Mouse (Mus musculus): ENCODE data around the gene Cdk10. TPM values are rescaled to one million over a fixed set of nuclear protein-coding genes. Genes with fewer than 3 reads are reported as not detected.
"Not testable (repeated sequence)": the region's sequence is repeated elsewhere in the genome, so short reads cannot be mapped to it uniquely, and the experiment has no call there.

Cdk10 gene
- polyA plus RNA-seq, 1 experiment from 2014 or later = 48.5 TPM

DNA sequence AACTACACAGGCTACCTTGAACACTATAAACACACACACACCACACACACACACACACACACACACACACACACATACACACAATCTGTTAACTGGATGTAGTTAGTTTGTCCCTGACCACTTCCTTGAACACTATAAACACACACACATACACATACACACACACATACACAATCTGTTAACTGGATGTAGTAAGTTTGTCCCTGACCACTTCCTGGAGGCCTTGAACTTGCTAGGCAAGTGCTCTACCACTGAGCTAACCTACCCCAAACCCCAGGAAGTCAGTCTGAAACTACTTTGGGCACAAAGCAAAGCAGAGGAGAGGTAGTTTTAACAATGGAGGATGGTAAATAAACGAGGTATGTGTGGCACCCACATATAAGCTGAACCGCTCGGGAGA lies 21.1 kb upstream of the Cdk10 start:
- no peak for ATAC-seq (ENCODE audit: low FRiP score, low read depth)
- 0 out of 2 replicates have a peak, but pooled peaks cover 2% of the 10 kb centered on the region for H3K4me1 ChIP-seq (replicated peaks)
- peaks cover 16% of the 10 kb centered on the region for H3K36me3 ChIP-seq
- no peak overlapping the region for H3K4me3 ChIP-seq
- H3K4me2 ChIP-seq = no peak overlapping the region
- H3K27ac ChIP-seq (replicated peaks) = no peak overlapping the region
- WGBS = 97% methylated on average over 3 of the region's 3 CpGs
- H3K27me3 ChIP-seq = no peaks in the 10 kb centered on the region
- H3K9me3 ChIP-seq = no peaks in the 10 kb centered on the region
- no peak overlapping the region for H3K9ac ChIP-seq

DNA sequence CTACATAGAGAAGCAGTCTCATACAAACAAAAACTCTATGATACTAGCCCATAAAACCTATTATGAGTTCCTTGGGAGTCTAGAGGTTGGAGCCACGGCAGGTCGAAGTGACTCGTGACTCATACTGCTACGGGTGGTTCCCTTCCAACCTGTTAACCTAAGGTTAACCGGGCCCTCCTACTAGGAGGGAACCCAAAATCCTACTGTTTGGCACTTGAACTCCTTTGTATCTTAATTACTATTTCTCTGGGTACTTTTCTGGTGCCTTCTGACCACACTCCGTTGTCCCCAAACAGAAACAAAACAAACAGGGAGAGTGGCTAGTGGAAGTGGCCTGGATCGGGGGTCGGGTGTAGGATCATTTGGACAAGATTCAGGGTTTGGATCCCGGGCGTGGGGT lies 12.8 kb upstream of the Cdk10 start:
- no peak for ATAC-seq (ENCODE audit: low FRiP score, low read depth)
- Histone ChIP-seq H3K4me2 (peak overlapping the region; percentile 97), H3K36me3 (peaks cover 13% of the 10 kb centered on the region), H3K4me3 (peak overlapping the region; percentile 83), H3K9me3 (no peaks in the 10 kb centered on the region), H3K9ac (peak overlapping the region; percentile 90), H3K4me1 (replicated peaks) (peaks cover 22% of the 10 kb centered on the region), H3K27me3 (no peaks in the 10 kb centered on the region), H3K27ac (replicated peaks) (peak overlapping the region; percentile 64; the same call in 1 of the 2 replicates)
- WGBS = 48% methylated on average over 10 of the region's 10 CpGs

DNA sequence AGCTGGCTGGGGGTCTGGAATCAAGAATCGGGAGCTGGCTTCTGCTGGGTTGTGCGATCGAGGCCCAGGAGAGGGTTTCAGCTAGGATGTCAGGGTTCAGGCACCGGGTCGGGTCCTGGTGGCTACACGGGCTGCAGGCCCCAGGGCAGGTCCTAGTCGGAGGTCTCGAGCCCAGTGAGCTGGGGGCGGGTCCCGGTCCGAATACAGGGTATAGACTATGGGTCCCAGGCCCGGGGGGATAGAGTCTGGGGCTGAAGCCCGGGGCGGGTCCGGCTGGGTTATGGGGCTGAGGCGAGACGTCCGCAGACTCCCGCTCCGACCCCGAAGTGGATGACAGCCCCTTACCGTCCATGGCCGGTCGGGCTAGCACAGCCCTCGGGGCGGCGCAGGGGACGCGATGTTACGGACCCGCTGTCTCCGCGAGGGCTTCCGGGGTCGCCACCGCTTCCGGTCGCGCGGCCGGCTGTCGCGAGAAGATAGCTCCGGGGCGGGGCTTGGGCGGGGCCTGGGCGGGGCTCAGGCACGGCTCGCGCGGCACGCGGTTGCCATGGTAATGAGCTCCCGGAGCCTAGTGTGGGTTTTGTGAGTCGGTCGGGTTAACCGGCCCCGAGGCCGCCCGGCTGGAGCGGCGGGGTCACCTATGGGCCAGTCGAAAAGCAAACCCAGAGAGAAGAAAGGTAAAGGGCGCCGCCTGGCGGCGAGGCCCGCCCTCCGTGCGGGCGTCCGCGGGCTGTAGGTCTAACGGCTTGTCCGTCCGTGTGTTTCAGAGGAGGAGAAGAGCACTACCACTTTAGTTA lies 12.1 kb upstream of the Cdk10 start, which contains the start of the genes Chmp1a and Spata33:
Gene Chmp1a (minus strand): TSS at position 443 of the 797 bp plus-strand sequence.
Gene Spata33 (plus strand): TSS at position 512 of the 797 bp plus-strand sequence.
- peak within 1 kb of the TSS; percentile 97 for H3K4me2 ChIP-seq
- no peaks in the 10 kb centered on the region for H3K9me3 ChIP-seq
- peaks cover 22% of the 10 kb centered on the region for H3K4me1 ChIP-seq (replicated peaks)
- H3K36me3 ChIP-seq = peaks cover 7% of the 10 kb centered on the region
- no peaks in the 10 kb centered on the region for H3K27me3 ChIP-seq
- ATAC-seq (ENCODE audit: low FRiP score, low read depth) = peak; percentile 95
- peak within 1 kb of the TSS; percentile 90 for H3K9ac ChIP-seq
- peak within 1 kb of the TSS; percentile 83 for H3K4me3 ChIP-seq
- H3K27ac ChIP-seq (replicated peaks) = peak within 1 kb of the TSS; percentile 66
- 1% methylated on average over 74 of the region's 76 CpGs for WGBS

DNA sequence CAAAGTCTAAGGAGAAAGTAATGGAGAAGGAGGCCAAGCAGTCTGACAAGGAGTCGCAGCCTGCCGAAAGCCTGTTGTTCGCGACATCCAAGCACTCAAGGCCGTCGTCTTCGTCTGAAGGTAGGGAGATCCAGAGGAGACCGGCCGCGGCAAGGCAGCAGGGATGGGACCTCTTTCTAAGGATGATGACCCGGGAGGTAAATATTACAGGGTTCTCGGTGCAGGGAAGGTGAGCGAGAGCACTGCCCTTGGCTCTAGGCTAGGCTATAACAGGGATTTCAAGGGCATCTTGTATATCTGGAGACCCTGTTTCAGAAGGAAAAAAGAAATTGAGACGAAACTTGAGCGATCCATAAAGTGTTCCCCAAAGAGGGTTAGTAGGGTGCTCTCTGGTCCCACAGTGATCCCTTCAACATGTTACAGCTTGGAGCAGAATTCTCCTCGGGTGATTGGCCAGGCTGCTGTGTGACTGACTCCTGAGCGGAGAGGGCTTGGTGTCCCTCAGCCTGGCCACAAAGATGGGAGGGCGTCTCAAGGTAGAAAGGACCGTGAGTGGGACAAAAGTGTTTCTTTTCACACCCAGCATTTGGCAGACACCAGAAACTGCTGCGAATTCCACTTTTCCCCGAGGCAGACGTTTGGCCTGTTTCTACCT lies 11.4 kb upstream of the Cdk10 start:
- H3K36me3 ChIP-seq = peaks cover 4% of the 10 kb centered on the region
- no peak; the same call in 1 of the 2 replicates for ATAC-seq (ENCODE audit: low FRiP score, low read depth)
- peaks cover 22% of the 10 kb centered on the region for H3K4me1 ChIP-seq (replicated peaks)
- peak overlapping the region; percentile 66 for H3K27ac ChIP-seq (replicated peaks)
- H3K4me3 ChIP-seq = peak overlapping the region; percentile 83
- H3K9me3 ChIP-seq = no peaks in the 10 kb centered on the region
- H3K9ac ChIP-seq = peak overlapping the region; percentile 90
- WGBS = 18% methylated on average over 22 of the region's 22 CpGs
- H3K4me2 ChIP-seq = peak overlapping the region; percentile 97
- no peaks in the 10 kb centered on the region for H3K27me3 ChIP-seq

DNA sequence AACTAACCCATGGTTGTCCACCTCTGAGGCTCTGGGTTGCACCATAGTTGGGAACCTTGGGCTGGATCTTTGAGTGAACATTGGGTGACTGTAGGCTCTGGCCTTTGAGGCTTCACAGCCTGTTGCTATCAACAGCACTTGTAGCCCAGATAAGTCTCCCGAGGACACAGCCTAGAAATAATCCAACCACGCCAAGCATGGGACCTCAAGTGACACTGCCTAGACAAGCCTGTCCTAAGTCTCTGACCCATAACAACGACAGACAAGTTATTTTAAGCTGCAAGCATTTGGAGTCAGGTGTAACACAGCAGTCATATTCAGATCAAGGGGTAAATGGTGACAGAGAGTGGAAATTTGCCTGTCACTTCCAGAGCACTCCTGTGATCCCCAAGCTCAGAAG lies 9.2 kb upstream of the Cdk10 start:
- WGBS = 84% methylated on average over 3 of the region's 3 CpGs
- H3K27me3 ChIP-seq = no peaks in the 10 kb centered on the region
- H3K9ac ChIP-seq = no peak overlapping the region
- ATAC-seq (ENCODE audit: low FRiP score, low read depth) = no peak
- no peak overlapping the region for H3K27ac ChIP-seq (replicated peaks)
- H3K36me3 ChIP-seq = no peaks in the 10 kb centered on the region
- peaks cover 22% of the 10 kb centered on the region for H3K4me1 ChIP-seq (replicated peaks)
- H3K4me3 ChIP-seq = no peak overlapping the region
- no peaks in the 10 kb centered on the region for H3K9me3 ChIP-seq
- H3K4me2 ChIP-seq = no peak overlapping the region

DNA sequence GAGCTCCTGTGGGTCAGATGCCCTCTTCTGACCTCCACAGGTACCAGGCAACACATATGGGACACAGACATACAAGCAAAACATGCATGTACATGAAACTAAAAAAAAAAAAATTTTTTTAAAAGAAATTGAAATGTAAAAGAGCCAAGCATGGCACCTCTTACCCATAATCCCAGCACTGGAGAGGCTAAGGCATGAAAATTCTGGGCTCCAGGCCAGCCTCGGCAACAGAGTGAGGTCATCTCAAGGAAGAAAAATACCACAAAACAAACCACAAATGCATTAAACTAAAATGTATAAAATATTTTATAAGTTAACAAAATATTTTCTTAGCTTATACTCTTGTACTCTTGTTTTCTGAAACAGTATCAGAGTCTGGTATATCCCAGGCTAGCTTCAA lies 3.7 kb upstream of the Cdk10 start:
- no peak overlapping the region for H3K9ac ChIP-seq
- no peak overlapping the region for H3K27ac ChIP-seq (replicated peaks)
- ATAC-seq (ENCODE audit: low FRiP score, low read depth) = no peak
- H3K4me1 ChIP-seq (replicated peaks) = peaks cover 16% of the 10 kb centered on the region
- 87% methylated on average over 1 of the region's 1 CpGs for WGBS
- no peaks in the 10 kb centered on the region for H3K9me3 ChIP-seq
- no peak overlapping the region for H3K4me3 ChIP-seq
- H3K4me2 ChIP-seq = no peak overlapping the region
- no peaks in the 10 kb centered on the region for H3K36me3 ChIP-seq
- H3K27me3 ChIP-seq = no peaks in the 10 kb centered on the region

DNA sequence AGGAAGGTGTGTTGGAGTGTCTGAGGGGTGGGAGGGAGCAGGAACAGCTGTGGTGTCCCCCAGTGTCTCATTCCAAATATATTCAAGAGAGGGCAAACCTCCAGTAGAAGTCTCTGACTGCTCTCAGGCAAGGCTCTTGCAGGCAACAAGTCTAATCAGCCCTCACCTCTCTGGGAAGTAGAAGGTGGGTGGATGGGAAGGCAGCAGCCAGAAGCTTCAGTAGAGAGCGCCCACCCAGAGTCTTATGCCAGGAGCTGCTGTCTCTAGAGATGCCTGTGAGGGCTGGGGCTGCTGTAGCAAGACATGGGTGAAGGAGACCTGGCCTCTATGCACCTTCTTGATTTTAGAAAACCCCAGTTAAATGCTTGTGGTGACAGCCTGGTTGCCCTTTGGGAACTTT lies 3.8 kb downstream of the Cdk10 start:
- no peak for ATAC-seq (ENCODE audit: low FRiP score, low read depth)

DNA sequence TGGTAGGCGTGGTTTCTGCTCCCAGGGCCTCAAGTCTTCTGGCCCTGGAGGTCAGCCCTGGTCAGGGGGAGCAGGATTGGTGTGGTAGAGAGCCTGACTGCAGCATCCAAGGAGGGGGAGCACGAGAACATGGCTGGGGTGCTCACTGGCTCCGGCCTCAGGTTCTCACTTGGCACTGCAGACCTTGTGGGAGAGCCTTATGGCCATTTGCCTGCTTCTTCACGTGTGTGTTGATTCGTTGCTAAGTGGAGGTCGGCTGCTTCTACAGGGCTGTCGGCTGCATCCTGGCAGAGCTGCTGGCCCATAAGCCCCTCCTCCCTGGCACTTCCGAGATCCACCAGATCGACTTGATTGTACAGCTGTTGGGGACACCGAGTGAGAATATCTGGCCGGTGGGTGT lies 5.7 kb downstream of the Cdk10 start:
- H3K27me3 ChIP-seq, H3K9ac ChIP-seq: not testable (repeated sequence)

More for the DNA sequence above, 3.8 kb downstream of the Cdk10 start:
- Histone ChIP-seq H3K9ac (no peak overlapping the region), H3K36me3 (peaks cover 9% of the 10 kb centered on the region; the same call in 1 of the 2 replicates), H3K27me3 (peaks cover 3% of the 10 kb centered on the region; the same call in 1 of the 2 replicates), H3K4me1 (replicated peaks) (peaks cover 24% of the 10 kb centered on the region), H3K4me3 (no peak overlapping the region), H3K27ac (replicated peaks) (no peak overlapping the region), H3K9me3 (no peaks in the 10 kb centered on the region), H3K4me2 (no peak overlapping the region)
- WGBS = 100% methylated on average over 1 of the region's 1 CpGs

DNA sequence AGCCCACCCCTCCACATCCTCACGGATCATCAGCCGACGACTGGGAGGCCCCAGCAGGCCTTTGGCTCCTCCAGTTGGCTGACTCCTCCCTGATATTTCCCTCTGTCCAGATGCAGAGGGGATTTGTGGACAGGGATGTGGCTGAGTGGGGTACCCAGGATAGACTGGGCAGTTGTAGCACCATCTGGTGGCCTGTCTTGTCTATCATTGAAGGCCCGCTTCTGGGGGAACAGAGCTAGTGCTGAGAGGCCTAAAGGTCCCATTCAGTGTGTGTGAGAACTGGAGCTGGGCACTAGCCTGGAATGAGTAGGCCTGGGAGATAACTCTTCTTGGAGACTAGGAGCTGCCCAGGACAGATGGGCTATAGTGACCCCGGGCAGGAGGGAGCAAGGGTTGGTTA lies 7.1 kb downstream of the Cdk10 start:
- Histone ChIP-seq H3K4me3 (no peak overlapping the region), H3K36me3 (peaks cover 7% of the 10 kb centered on the region; the same call in 1 of the 2 replicates), H3K4me2 (no peak overlapping the region), H3K9me3 (no peaks in the 10 kb centered on the region), H3K9ac (no peak overlapping the region), H3K27me3 (peaks cover 7% of the 10 kb centered on the region), H3K27ac (replicated peaks) (no peak overlapping the region), H3K4me1 (replicated peaks) (peaks cover 30% of the 10 kb centered on the region)
- WGBS = 61% methylated on average over 5 of the region's 5 CpGs
- ATAC-seq (ENCODE audit: low FRiP score, low read depth) = no peak

More for the DNA sequence above, 5.7 kb downstream of the Cdk10 start:
- not testable (repeated sequence) for H3K4me3 ChIP-seq; H3K27ac ChIP-seq (replicated peaks); H3K36me3 ChIP-seq; ATAC-seq (ENCODE audit: low FRiP score, low read depth); H3K9me3 ChIP-seq; H3K4me2 ChIP-seq
- peaks cover 27% of the 10 kb centered on the region for H3K4me1 ChIP-seq (replicated peaks)
- 85% methylated on average over 11 of the region's 11 CpGs for WGBS

DNA sequence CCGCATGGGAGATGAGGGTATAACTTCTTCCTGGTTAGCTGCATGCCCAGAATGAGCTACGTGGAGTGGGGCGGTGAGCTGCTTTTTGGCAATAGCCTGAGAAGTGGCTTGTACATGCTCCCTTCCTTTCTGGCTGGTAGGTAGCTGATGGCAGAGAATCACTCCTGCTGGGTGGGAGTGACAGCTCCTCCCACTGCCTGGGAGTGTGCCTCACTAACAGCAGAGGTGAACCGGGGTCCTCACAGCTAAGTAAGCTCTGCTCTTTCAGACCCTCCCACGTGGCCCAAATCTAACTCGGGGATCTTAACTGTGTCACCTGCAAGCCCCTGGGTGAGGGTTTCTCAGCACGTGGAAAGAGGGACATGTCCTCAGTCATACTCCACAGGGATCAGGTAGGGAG lies 7.9 kb downstream of the Cdk10 start:
- peaks cover 30% of the 10 kb centered on the region for H3K4me1 ChIP-seq (replicated peaks)
- H3K36me3 ChIP-seq = no peaks in the 10 kb centered on the region; the same call in 1 of the 2 replicates
- H3K27ac ChIP-seq (replicated peaks) = no peak overlapping the region
- H3K27me3 ChIP-seq = peaks cover 10% of the 10 kb centered on the region
- WGBS = 42% methylated on average over 7 of the region's 7 CpGs
- no peak overlapping the region for H3K9ac ChIP-seq
- H3K9me3 ChIP-seq = no peaks in the 10 kb centered on the region
- no peak overlapping the region for H3K4me3 ChIP-seq
- no peak overlapping the region for H3K4me2 ChIP-seq
- ATAC-seq (ENCODE audit: low FRiP score, low read depth) = no peak

DNA sequence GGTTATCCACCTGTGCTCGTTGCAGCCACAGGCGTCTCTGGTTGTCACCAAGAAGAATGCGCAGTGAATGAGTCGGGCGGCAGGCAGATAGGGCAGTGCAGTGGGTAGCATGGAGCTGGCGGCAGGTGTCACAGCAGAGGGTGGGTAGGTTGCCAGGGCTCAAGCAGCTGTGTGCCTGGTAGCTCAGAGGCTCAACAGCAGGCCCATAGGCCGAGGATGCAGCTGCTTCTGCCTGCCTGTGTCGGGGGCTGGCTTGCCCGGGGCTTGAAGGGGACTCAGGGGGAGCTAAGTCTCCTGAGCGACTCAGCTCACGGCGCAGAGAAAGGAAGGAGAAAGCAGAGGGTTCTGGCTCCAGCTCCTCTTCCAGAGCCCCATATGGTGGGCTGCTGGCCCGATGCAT lies 8.7 kb downstream of the Cdk10 start:
- H3K4me2 ChIP-seq = no peak overlapping the region
- peaks cover 10% of the 10 kb centered on the region for H3K27me3 ChIP-seq
- ATAC-seq (ENCODE audit: low FRiP score, low read depth) = no peak
- no peaks in the 10 kb centered on the region for H3K36me3 ChIP-seq
- H3K9ac ChIP-seq = no peak overlapping the region
- peaks cover 30% of the 10 kb centered on the region for H3K4me1 ChIP-seq (replicated peaks)
- WGBS = 47% methylated on average over 13 of the region's 13 CpGs
- no peak overlapping the region for H3K4me3 ChIP-seq
- H3K9me3 ChIP-seq = no peaks in the 10 kb centered on the region
- H3K27ac ChIP-seq (replicated peaks) = no peak overlapping the region

DNA sequence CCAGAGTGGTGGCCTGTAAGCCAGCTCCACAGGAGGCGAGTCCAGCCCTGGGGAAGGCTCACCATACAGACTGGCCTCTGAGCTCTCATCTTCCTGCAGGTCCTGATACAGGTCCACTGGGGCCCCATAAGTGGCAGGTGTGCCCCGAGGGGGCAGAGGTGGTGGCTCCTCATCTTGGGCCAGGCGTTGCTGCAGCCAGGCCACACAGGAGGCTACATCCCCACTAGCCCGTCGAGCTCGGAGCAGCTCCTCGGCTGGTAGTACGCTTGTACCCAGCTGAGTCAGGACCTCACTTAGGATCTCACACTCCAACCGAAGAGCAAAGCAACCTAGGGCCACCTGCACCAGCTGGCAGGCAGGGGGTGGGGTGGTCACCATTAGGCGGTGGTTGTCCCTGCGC lies 9.1 kb downstream of the Cdk10 start:
- Histone ChIP-seq H3K4me1 (replicated peaks) (peaks cover 30% of the 10 kb centered on the region), H3K27ac (replicated peaks) (no peak overlapping the region), H3K4me3 (no peak overlapping the region), H3K9me3 (no peaks in the 10 kb centered on the region), H3K36me3 (no peaks in the 10 kb centered on the region), H3K27me3 (peaks cover 10% of the 10 kb centered on the region), H3K4me2 (no peak overlapping the region), H3K9ac (no peak overlapping the region)
- ATAC-seq (ENCODE audit: low FRiP score, low read depth) = no peak
- 75% methylated on average over 11 of the region's 11 CpGs for WGBS

Data from hindbrain, embryonic 15.5 days (tissue).